Mouse (Mus musculus) C2C12 (cell line): ENCODE data around the gene Mccc1.

Experiments used
- CTCF ChIP-seq: IDR thresholded peaks from one replicate; pipeline ENCODE4 v1.5.1; 2011; ENCODE audit not compliant: control insufficient read depth, insufficient read depth, insufficient read length
- MAX ChIP-seq: IDR thresholded peaks from one replicate; pipeline ENCODE4 v1.6.1; 2011; ENCODE audit warnings: mild to moderate bottlenecking, control low read depth
- USF1 ChIP-seq: IDR thresholded peaks from one replicate; pipeline ENCODE4 v1.6.1; 2011; ENCODE audit warnings: low read depth, mild to moderate bottlenecking, control low read depth, moderate library complexity

DNA sequence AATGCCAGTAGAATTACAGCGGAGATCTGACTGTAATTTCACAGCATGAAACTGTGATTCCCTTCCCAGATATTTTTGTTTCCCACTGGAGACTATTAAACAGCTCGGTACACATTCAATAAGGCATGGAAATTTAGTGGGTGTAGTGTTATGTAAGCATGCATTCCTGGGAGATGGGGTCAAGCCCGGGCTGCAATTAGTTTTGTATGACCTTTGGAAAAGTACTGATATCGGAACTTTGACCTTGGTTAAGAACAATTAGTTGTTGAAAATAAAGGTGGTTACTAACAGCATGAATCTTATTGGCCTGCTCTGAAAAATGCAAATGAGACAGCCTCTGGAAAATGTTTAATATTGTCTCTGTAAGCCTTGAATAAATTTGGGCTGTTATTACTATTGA, 30.0 kb downstream of the Mccc1 start:
- TF ChIP-seq CTCF (no peak), USF1 (no peak), MAX (no peak)
